Mouse (Mus musculus): Measurements from ENCODE around the gene Rps29. TPM values are rescaled to one million over a fixed set of nuclear protein-coding genes. Genes with fewer than 3 reads are reported as not detected.

Gene Rps29
- polyA plus RNA-seq, 2 experiments, result 1,849 to 2,273 TPM

DNA sequence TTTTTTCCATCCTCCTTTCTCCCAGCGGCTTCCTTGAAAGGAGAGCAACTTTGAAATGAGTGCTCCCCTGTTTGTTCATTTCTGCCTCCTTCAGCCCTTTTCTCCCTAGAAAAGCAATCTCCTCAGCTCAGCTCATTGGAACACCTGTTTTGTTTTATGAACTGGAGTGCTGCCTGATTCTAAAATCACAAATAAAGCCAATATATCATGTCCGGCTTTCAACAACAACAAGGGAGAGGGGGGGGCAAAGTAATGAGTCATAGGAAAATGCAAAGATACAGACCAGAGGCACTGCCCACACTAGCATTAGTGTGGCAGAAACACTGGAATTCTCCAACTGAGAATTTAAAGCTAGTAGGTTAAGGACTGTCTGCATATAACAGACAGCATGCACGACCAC lies 31.4 kb downstream of the Rps29 start:
- H3K27ac ChIP-seq (replicated peaks; ENCODE audit: low read depth, low read length), result no peak overlapping the region

DNA sequence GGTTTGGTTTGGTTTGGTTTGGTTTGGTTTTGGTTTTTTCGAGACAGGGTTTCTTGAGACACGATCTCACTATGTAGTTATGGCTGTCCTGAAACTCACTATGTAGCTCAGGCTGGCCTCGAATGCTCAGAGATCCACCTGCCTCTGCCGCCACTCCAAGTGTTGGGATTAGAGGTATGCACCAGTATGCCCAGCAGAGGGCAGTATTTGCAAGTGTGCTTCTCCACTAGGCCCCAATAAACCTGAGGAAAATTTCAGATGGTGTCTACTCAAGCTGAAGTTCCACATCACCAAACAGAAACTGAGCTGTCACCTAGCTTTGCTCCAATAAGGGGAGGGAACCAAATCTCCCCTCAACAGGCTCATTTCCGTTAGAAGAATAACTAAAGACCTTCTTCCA lies 31.8 kb downstream of the Rps29 start:
- ATAC-seq (ENCODE audit: low FRiP score, low read depth), result no peak
- TF ChIP-seq POLR2A (IDR thresholded peaks at IDR 0.05; ENCODE audit: borderline replicate concordance, extremely low read depth, insufficient read depth, insufficient read length), result no peak
- peak; percentile 32 for DNase-seq (ENCODE audit: low spot score)
- Histone ChIP-seq H3K4me2 (replicated peaks; ENCODE audit: low read depth, low read length, severe bottlenecking) (no peak overlapping the region), H3K9ac (ENCODE audit: low read depth, low read length, severe bottlenecking) (no peak overlapping the region), H3K9me3 (ENCODE audit: control insufficient read depth, low read length) (no peaks in the 10 kb centered on the region), H3K27ac (replicated peaks; ENCODE audit: low read depth, low read length) (no peak overlapping the region), H3K27me3 (ENCODE audit: control insufficient read depth, insufficient read depth, low read length) (no peaks in the 10 kb centered on the region), H3K36me3 (ENCODE audit: control insufficient read depth, insufficient read depth, low read length) (no peaks in the 10 kb centered on the region), H3K4me3 (replicated peaks; ENCODE audit: low read length) (no peak overlapping the region), H3K4me1 (ENCODE audit: control insufficient read depth, insufficient read depth, low read length) (peaks cover 4% of the 10 kb centered on the region; the same call in 1 of the 2 replicates)
- 89% methylated on average over 5 of the region's 5 CpGs for WGBS

More for the DNA sequence above, 31.4 kb downstream of the Rps29 start:
- no peaks in the 10 kb centered on the region for H3K27me3 ChIP-seq (ENCODE audit: control insufficient read depth, insufficient read depth, low read length)
- no peaks in the 10 kb centered on the region for H3K36me3 ChIP-seq (ENCODE audit: control insufficient read depth, insufficient read depth, low read length)
- 61% methylated on average over 3 of the region's 3 CpGs for WGBS
- DNase-seq (ENCODE audit: low spot score), result no peak
- no peak overlapping the region for H3K4me2 ChIP-seq (replicated peaks; ENCODE audit: low read depth, low read length, severe bottlenecking)
- peaks cover 4% of the 10 kb centered on the region; the same call in 1 of the 2 replicates for H3K4me1 ChIP-seq (ENCODE audit: control insufficient read depth, insufficient read depth, low read length)
- TF ChIP-seq POLR2A (IDR thresholded peaks at IDR 0.05; ENCODE audit: borderline replicate concordance, extremely low read depth, insufficient read depth, insufficient read length), result no peak
- no peak overlapping the region for H3K4me3 ChIP-seq (replicated peaks; ENCODE audit: low read length)
- no peaks in the 10 kb centered on the region for H3K9me3 ChIP-seq (ENCODE audit: control insufficient read depth, low read length)
- no peak for ATAC-seq (ENCODE audit: low FRiP score, low read depth)
- no peak overlapping the region for H3K9ac ChIP-seq (ENCODE audit: low read depth, low read length, severe bottlenecking)

DNA sequence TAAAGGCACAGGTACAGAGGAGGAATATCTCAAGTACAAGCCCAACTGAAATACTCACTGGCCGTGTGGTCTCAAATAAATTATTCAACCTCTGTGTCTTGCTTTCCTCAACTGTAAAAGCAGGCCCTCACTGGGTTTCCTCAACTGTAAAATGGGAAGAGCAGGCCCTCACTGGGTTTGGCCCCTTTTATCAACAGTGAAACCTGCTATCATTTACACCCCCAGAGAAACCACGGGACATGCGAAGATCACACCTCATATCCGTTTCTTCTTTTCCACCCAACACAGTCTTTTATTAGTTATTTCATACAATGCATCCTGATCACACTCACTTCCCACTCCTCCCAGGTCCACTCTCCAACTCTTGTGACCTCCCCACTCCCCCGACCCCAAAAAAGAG lies 33.9 kb downstream of the Rps29 start:
- no peaks in the 10 kb centered on the region for H3K36me3 ChIP-seq (ENCODE audit: control insufficient read depth, insufficient read depth, low read length)
- no peak for TF ChIP-seq POLR2A (IDR thresholded peaks at IDR 0.05; ENCODE audit: borderline replicate concordance, extremely low read depth, insufficient read depth, insufficient read length)
- 88% methylated on average over 5 of the region's 5 CpGs for WGBS
- no peak overlapping the region for H3K4me2 ChIP-seq (replicated peaks; ENCODE audit: low read depth, low read length, severe bottlenecking)
- no peak overlapping the region for H3K9ac ChIP-seq (ENCODE audit: low read depth, low read length, severe bottlenecking)
- H3K9me3 ChIP-seq (ENCODE audit: control insufficient read depth, low read length), result no peaks in the 10 kb centered on the region
- H3K27me3 ChIP-seq (ENCODE audit: control insufficient read depth, insufficient read depth, low read length), result no peaks in the 10 kb centered on the region
- ATAC-seq (ENCODE audit: low FRiP score, low read depth) (no peak), DNase-seq (ENCODE audit: low spot score) (no peak)
- H3K4me1 ChIP-seq (ENCODE audit: control insufficient read depth, insufficient read depth, low read length), result peaks cover under 1% of the 10 kb centered on the region; the same call in 1 of the 2 replicates
- no peak overlapping the region for H3K4me3 ChIP-seq (replicated peaks; ENCODE audit: low read length)
- H3K27ac ChIP-seq (replicated peaks; ENCODE audit: low read depth, low read length), result no peak overlapping the region

DNA sequence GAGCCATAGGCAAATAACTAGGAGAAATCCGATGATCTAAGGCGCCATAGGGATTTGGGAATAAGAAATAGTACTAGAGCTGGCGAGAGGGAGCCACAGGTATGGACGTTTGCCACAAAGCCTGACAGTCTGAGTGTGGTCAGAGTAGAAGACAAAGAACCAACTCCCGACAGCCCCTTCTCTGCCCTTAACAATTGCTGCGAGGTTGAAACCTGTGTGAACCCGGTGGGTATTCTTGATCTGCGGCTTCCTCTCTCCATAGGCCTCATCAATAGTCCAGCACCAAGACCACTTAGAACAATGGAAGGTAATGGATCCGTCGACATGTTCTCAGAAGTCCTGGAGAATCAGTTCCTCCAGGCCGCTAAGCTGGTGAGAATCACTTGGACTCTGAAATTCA lies 36.2 kb downstream of the Rps29 start:
- H3K27me3 ChIP-seq (ENCODE audit: control insufficient read depth, insufficient read depth, low read length), result no peaks in the 10 kb centered on the region
- TF ChIP-seq POLR2A (IDR thresholded peaks at IDR 0.05; ENCODE audit: borderline replicate concordance, extremely low read depth, insufficient read depth, insufficient read length), result no peak
- ATAC-seq (ENCODE audit: low FRiP score, low read depth), result no peak

DNA sequence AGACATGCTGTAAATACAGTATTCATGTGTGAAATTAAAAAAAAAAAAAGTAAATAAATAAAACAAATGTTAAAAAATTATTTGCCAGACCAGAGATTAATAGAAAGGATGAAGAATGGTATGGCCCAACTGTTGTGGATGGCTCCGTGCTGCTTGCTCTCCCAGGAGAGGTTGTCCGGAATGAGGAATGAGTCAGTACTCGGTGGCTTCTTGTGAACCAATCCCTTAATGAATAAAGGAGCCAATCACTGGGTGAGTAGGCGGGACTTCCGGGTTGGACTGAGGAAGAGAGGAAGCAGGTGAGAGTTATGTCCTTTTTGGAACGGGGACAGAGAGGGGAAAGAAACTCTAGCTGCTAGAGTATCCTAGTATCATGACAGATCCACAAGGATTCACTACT lies 39.1 kb downstream of the Rps29 start:
- H3K4me2 ChIP-seq (replicated peaks; ENCODE audit: low read depth, low read length, severe bottlenecking), result no peak overlapping the region
- DNase-seq (ENCODE audit: low spot score) (no peak), ATAC-seq (ENCODE audit: low FRiP score, low read depth) (no peak)
- no peaks in the 10 kb centered on the region for H3K9me3 ChIP-seq (ENCODE audit: control insufficient read depth, low read length)
- H3K27me3 ChIP-seq (ENCODE audit: control insufficient read depth, insufficient read depth, low read length), result no peaks in the 10 kb centered on the region
- H3K9ac ChIP-seq (ENCODE audit: low read depth, low read length, severe bottlenecking), result no peak overlapping the region
- no peaks in the 10 kb centered on the region for H3K36me3 ChIP-seq (ENCODE audit: control insufficient read depth, insufficient read depth, low read length)
- no peak for TF ChIP-seq POLR2A (IDR thresholded peaks at IDR 0.05; ENCODE audit: borderline replicate concordance, extremely low read depth, insufficient read depth, insufficient read length)
- no peaks in the 10 kb centered on the region for H3K4me1 ChIP-seq (ENCODE audit: control insufficient read depth, insufficient read depth, low read length)
- no peak overlapping the region for H3K4me3 ChIP-seq (replicated peaks; ENCODE audit: low read length)
- H3K27ac ChIP-seq (replicated peaks; ENCODE audit: low read depth, low read length), result no peak overlapping the region
- WGBS, result 84% methylated on average over 6 of the region's 6 CpGs

More for the DNA sequence above, 36.2 kb downstream of the Rps29 start:
- DNase-seq (ENCODE audit: low spot score), result no peak
- Histone ChIP-seq H3K9me3 (ENCODE audit: control insufficient read depth, low read length) (no peaks in the 10 kb centered on the region), H3K4me1 (ENCODE audit: control insufficient read depth, insufficient read depth, low read length) (no peaks in the 10 kb centered on the region), H3K4me3 (replicated peaks; ENCODE audit: low read length) (no peak overlapping the region), H3K9ac (ENCODE audit: low read depth, low read length, severe bottlenecking) (no peak overlapping the region), H3K36me3 (ENCODE audit: control insufficient read depth, insufficient read depth, low read length) (no peaks in the 10 kb centered on the region), H3K4me2 (replicated peaks; ENCODE audit: low read depth, low read length, severe bottlenecking) (no peak overlapping the region), H3K27ac (replicated peaks; ENCODE audit: low read depth, low read length) (no peak overlapping the region)
- WGBS, result 86% methylated on average over 11 of the region's 11 CpGs

Small RNA genes within 50 kb of the gene (microRNA-seq; reads per million reads assigned to microRNA genes)
- gene Gm47287, result not detected
- 0.69 reads per million for gene Gm47295

Other genes starting within 250 kb of the Rps29 start
- 11.8 and 14.1 TPM in 2 replicates for gene Lrr1, start 9.6 kb upstream of the Rps29 start, polyA plus RNA-seq (2012; rRNA removed)
- 17.4 and 19.8 TPM in 2 replicates for gene Lrr1, start 9.6 kb upstream of the Rps29 start, polyA plus RNA-seq (2014; fragmentation: Nextera tagmentation; extraction: Ambion mirVana)
- gene Rpl36al, start 24.9 kb upstream of the Rps29 start, polyA plus RNA-seq (2012; rRNA removed), result 316 and 600 TPM in 2 replicates
- 586 and 646 TPM in 2 replicates for gene Rpl36al, start 24.9 kb upstream of the Rps29 start, polyA plus RNA-seq (2014; fragmentation: Nextera tagmentation; extraction: Ambion mirVana)
- gene Mgat2, start 25.0 kb upstream of the Rps29 start, polyA plus RNA-seq (2012; rRNA removed), result 30.1 and 31.0 TPM in 2 replicates
- 59.1 and 60.8 TPM in 2 replicates for gene Mgat2, start 25.0 kb upstream of the Rps29 start, polyA plus RNA-seq (2014; fragmentation: Nextera tagmentation; extraction: Ambion mirVana)
- 7.1 and 7.6 TPM in 2 replicates for gene Gm49383, start 37.9 kb upstream of the Rps29 start, polyA plus RNA-seq (2012; rRNA removed)
- 17.8 and 21.8 TPM in 2 replicates for gene Gm49383, start 37.9 kb upstream of the Rps29 start, polyA plus RNA-seq (2014; fragmentation: Nextera tagmentation; extraction: Ambion mirVana)
- 5.3 and 5.6 TPM in 2 replicates for gene Dnaaf2, start 39.2 kb upstream of the Rps29 start, polyA plus RNA-seq (2012; rRNA removed)
- gene Dnaaf2, start 39.2 kb upstream of the Rps29 start, polyA plus RNA-seq (2014; fragmentation: Nextera tagmentation; extraction: Ambion mirVana), result 5.9 and 6.7 TPM in 2 replicates
- gene Gm49384, start 45.1 kb upstream of the Rps29 start, polyA plus RNA-seq (2012; rRNA removed), result 3.7 and 10.0 TPM in 2 replicates
- gene Gm49384, start 45.1 kb upstream of the Rps29 start, polyA plus RNA-seq (2014; fragmentation: Nextera tagmentation; extraction: Ambion mirVana), result 18.8 and 19.3 TPM in 2 replicates
- 35.7 and 37.1 TPM in 2 replicates for gene Pole2, start 69.0 kb upstream of the Rps29 start, polyA plus RNA-seq (2012; rRNA removed)
- gene Pole2, start 69.0 kb upstream of the Rps29 start, polyA plus RNA-seq (2014; fragmentation: Nextera tagmentation; extraction: Ambion mirVana), result 26.3 and 27.4 TPM in 2 replicates
- 2.8 and 4.1 TPM in 2 replicates for gene Klhdc1, start 82.0 kb upstream of the Rps29 start, polyA plus RNA-seq (2012; rRNA removed)
- gene Klhdc1, start 82.0 kb upstream of the Rps29 start, polyA plus RNA-seq (2014; fragmentation: Nextera tagmentation; extraction: Ambion mirVana), result 9.1 and 9.5 TPM in 2 replicates
- gene Klhdc2, start 137.5 kb upstream of the Rps29 start, polyA plus RNA-seq (2012; rRNA removed), result 96.0 and 109 TPM in 2 replicates
- 124 and 140 TPM in 2 replicates for gene Klhdc2, start 137.5 kb upstream of the Rps29 start, polyA plus RNA-seq (2014; fragmentation: Nextera tagmentation; extraction: Ambion mirVana)
- 31.2 and 37.8 TPM in 2 replicates for gene Nemf, start 198.0 kb upstream of the Rps29 start, polyA plus RNA-seq (2012; rRNA removed)
- gene Nemf, start 198.0 kb upstream of the Rps29 start, polyA plus RNA-seq (2014; fragmentation: Nextera tagmentation; extraction: Ambion mirVana), result 78.6 and 83.0 TPM in 2 replicates
- gene Arf6, start 213.0 kb upstream of the Rps29 start, polyA plus RNA-seq (2012; rRNA removed), result 106 and 118 TPM in 2 replicates
- gene Arf6, start 213.0 kb upstream of the Rps29 start, polyA plus RNA-seq (2014; fragmentation: Nextera tagmentation; extraction: Ambion mirVana), result 81.4 and 82.2 TPM in 2 replicates
- 0.53 and 0.58 TPM in 2 replicates for gene Gm9887, start 213.3 kb upstream of the Rps29 start, polyA plus RNA-seq (2012; rRNA removed)
- 1.4 and 1.8 TPM in 2 replicates for gene Gm9887, start 213.3 kb upstream of the Rps29 start, polyA plus RNA-seq (2014; fragmentation: Nextera tagmentation; extraction: Ambion mirVana)

Measured in limb, embryonic 14.5 days (tissue).